Mouse (Mus musculus) intestine, embryonic 16.5 days (tissue): ENCODE measurements around the gene Farsa. TPM values are rescaled to one million over a fixed set of nuclear protein-coding genes. Genes with fewer than 3 reads are reported as not detected.

ENCODE experiments used
- ATAC-seq: fragments of 200-750 bp; cut with Nextera tagmentation; 2 replicates; pipeline ENCODE4 v1.8.0; 2017; ENCODE audit warnings: moderate TSS enrichment, moderate library complexity
- H3K27ac ChIP-seq: fragments of 300-500 bp; sonication (generic); 2 replicates; pipeline ENCODE4 v1.5.1; 2014; ENCODE audit warnings: mild to moderate bottlenecking, low read length
- H3K27me3 ChIP-seq: fragments of 300-500 bp; sonication (generic); replicated peaks from 2 replicates; pipeline ENCODE4 v1.6.1; 2014; ENCODE audit warnings: low read length, control low read depth, mixed read lengths; ENCODE audit not compliant: control insufficient read depth, insufficient read depth
- H3K36me3 ChIP-seq: fragments of 300-500 bp; sonication (generic); 2 replicates; pipeline ENCODE4 v1.6.1; 2014; ENCODE audit warnings: low read length, control low read depth; ENCODE audit not compliant: control insufficient read depth, insufficient read depth
- H3K4me1 ChIP-seq: fragments of 300-500 bp; sonication (generic); 2 replicates; pipeline ENCODE4 v1.6.1; 2014; ENCODE audit warnings: low read length, control low read depth, mixed read lengths; ENCODE audit not compliant: control insufficient read depth, insufficient read depth
- H3K4me2 ChIP-seq: fragments of 300-500 bp; sonication (generic); 2 replicates; pipeline ENCODE4 v1.6.1; 2014; ENCODE audit warnings: low read depth, low read length, control low read depth
- H3K4me3 ChIP-seq: fragments of 300-500 bp; sonication (generic); 2 replicates; pipeline ENCODE4 v1.5.1; 2014; ENCODE audit warnings: mild to moderate bottlenecking, low read length
- H3K9ac ChIP-seq: fragments of 300-500 bp; sonication (generic); 2 replicates; pipeline ENCODE4 v1.6.1; 2014; ENCODE audit warnings: low read depth, low read length
- H3K9me3 ChIP-seq: fragments of 300-500 bp; sonication (generic); 2 replicates; pipeline ENCODE4 v1.6.1; 2016; ENCODE audit warnings: low read length, control low read depth; ENCODE audit not compliant: control insufficient read depth
- WGBS: fragments of 180-500 bp; shearing (Covaris S2); extraction: QIAGEN DNeasy Blood & Tissue Kit; methylation state at CpG from one replicate; pipeline ENCODE4 v1.1.7; 2014; 5-methylcytosine and 5-hydroxymethylcytosine counted together
- polyA plus RNA-seq: library from polyadenylated mRNA; unstranded; fragments of >200 nt; fragmentation: Nextera tagmentation; extraction: Ambion mirVana; gene quantifications from 2 replicates; pipeline ENCODE4 v1.2.1, GENCODE M21; 2015

The Farsa gene
- polyA plus RNA-seq, 1 experiment from 2014 or later = 91.7 TPM

GRCm38 (mm10) chr8:84871376-84872308 is 14.9 kb downstream of the Farsa start, which contains the start of gene Syce2:
TSS of gene Syce2 (plus strand) at chr8:84872111.
- H3K27ac ChIP-seq = peak within 1 kb of the TSS; percentile 59; the same call in 1 of the 2 replicates
- no peaks in the 10 kb centered on the region for H3K9me3 ChIP-seq
- H3K4me3 ChIP-seq = peak within 1 kb of the TSS; percentile 57
- peak within 1 kb of the TSS; percentile 99 for H3K4me2 ChIP-seq
- H3K36me3 ChIP-seq = no peaks in the 10 kb centered on the region; the same call in 1 of the 2 replicates
- 13% methylated on average over 46 of the region's 46 CpGs for WGBS
- peak within 1 kb of the TSS; percentile 69 for H3K9ac ChIP-seq
- peak; percentile 72 for ATAC-seq
- H3K27me3 ChIP-seq = no peaks in the 10 kb centered on the region
- H3K4me1 ChIP-seq = peaks cover 16% of the 10 kb centered on the region

- Histone ChIP-seq H3K4me2 (peak overlapping the region; percentile 99), H3K9ac (peak overlapping the region; percentile 69), H3K27me3 (no peaks in the 10 kb centered on the region), H3K4me3 (peak overlapping the region; percentile 57), H3K9me3 (no peaks in the 10 kb centered on the region), H3K27ac (no peak overlapping the region), H3K4me1 (peaks cover 16% of the 10 kb centered on the region), H3K36me3 (no peaks in the 10 kb centered on the region; the same call in 1 of the 2 replicates)
- WGBS = 2% methylated on average over 54 of the region's 54 CpGs
- ATAC-seq = peak; percentile 67
Observed at GRCm38 (mm10) chr8:84872309-84872965, 15.6 kb downstream of the Farsa start.

- H3K4me2 ChIP-seq = peak overlapping the region; percentile 99
- H3K9ac ChIP-seq = no peak overlapping the region
Observed at GRCm38 (mm10) chr8:84873016-84873415, 16.2 kb downstream of the Farsa start.

GRCm38 (mm10) chr8:84874339-84874738 is 17.6 kb downstream of the Farsa start:
- ATAC-seq = no peak
- Histone ChIP-seq H3K4me2 (no peak overlapping the region), H3K36me3 (no peaks in the 10 kb centered on the region), H3K27ac (no peak overlapping the region), H3K4me3 (no peak overlapping the region), H3K9ac (no peak overlapping the region), H3K4me1 (peaks cover 16% of the 10 kb centered on the region), H3K9me3 (no peaks in the 10 kb centered on the region), H3K27me3 (no peaks in the 10 kb centered on the region)
- 91% methylated on average over 3 of the region's 3 CpGs for WGBS

More at GRCm38 (mm10) chr8:84873016-84873415, 16.2 kb downstream of the Farsa start:
- no peaks in the 10 kb centered on the region for H3K9me3 ChIP-seq
- no peak overlapping the region for H3K27ac ChIP-seq
- H3K4me3 ChIP-seq = peak overlapping the region; percentile 57
- peaks cover 16% of the 10 kb centered on the region for H3K4me1 ChIP-seq
- ATAC-seq = no peak
- H3K27me3 ChIP-seq = no peaks in the 10 kb centered on the region
- WGBS = 75% methylated on average over 4 of the region's 4 CpGs
- H3K36me3 ChIP-seq = no peaks in the 10 kb centered on the region; the same call in 1 of the 2 replicates

GRCm38 (mm10) chr8:84877297-84878035 is 20.7 kb downstream of the Farsa start:
- Histone ChIP-seq H3K4me2 (no peak overlapping the region), H3K4me3 (no peak overlapping the region), H3K27ac (no peak overlapping the region), H3K4me1 (peaks cover 6% of the 10 kb centered on the region), H3K27me3 (no peaks in the 10 kb centered on the region), H3K9me3 (no peaks in the 10 kb centered on the region), H3K36me3 (no peaks in the 10 kb centered on the region), H3K9ac (no peak overlapping the region)
- WGBS = 77% methylated on average over 3 of the region's 3 CpGs
- no peak for ATAC-seq

- H3K9ac ChIP-seq = no peak overlapping the region
- H3K9me3 ChIP-seq = no peaks in the 10 kb centered on the region
- WGBS = 80% methylated on average over 1 of the region's 1 CpGs
- no peaks in the 10 kb centered on the region for H3K4me1 ChIP-seq
- ATAC-seq = no peak
- H3K4me2 ChIP-seq = no peak overlapping the region
- H3K4me3 ChIP-seq = no peak overlapping the region
- no peaks in the 10 kb centered on the region for H3K36me3 ChIP-seq
- H3K27me3 ChIP-seq = no peaks in the 10 kb centered on the region
- H3K27ac ChIP-seq = no peak overlapping the region
Observed at GRCm38 (mm10) chr8:84878915-84879314, 22.1 kb downstream of the Farsa start.

GRCm38 (mm10) chr8:84884728-84885127 is 27.9 kb downstream of the Farsa start:
- no peak overlapping the region for H3K27ac ChIP-seq
- ATAC-seq = no peak
- H3K4me3 ChIP-seq = no peak overlapping the region
- peaks cover 3% of the 10 kb centered on the region; the same call in 1 of the 2 replicates for H3K36me3 ChIP-seq
- no peak overlapping the region for H3K4me2 ChIP-seq
- no peak overlapping the region for H3K9ac ChIP-seq
- H3K9me3 ChIP-seq = no peaks in the 10 kb centered on the region
- no peaks in the 10 kb centered on the region for H3K4me1 ChIP-seq
- WGBS = 87% methylated on average over 4 of the region's 4 CpGs
- no peaks in the 10 kb centered on the region for H3K27me3 ChIP-seq

- Histone ChIP-seq H3K4me3 (no peak overlapping the region), H3K9me3 (no peaks in the 10 kb centered on the region), H3K27ac (no peak overlapping the region), H3K9ac (no peak overlapping the region), H3K4me1 (no peaks in the 10 kb centered on the region), H3K27me3 (no peaks in the 10 kb centered on the region), H3K36me3 (peaks cover 3% of the 10 kb centered on the region; the same call in 1 of the 2 replicates), H3K4me2 (no peak overlapping the region)
- ATAC-seq = no peak
- WGBS = 90% methylated on average over 3 of the region's 3 CpGs
Observed at GRCm38 (mm10) chr8:84888280-84888679, 31.5 kb downstream of the Farsa start.

GRCm38 (mm10) chr8:84889141-84889540 is 32.4 kb downstream of the Farsa start:
- no peak for ATAC-seq
- H3K27me3 ChIP-seq = no peaks in the 10 kb centered on the region
- WGBS = 87% methylated on average over 1 of the region's 1 CpGs

More at GRCm38 (mm10) chr8:84889141-84889540, 32.4 kb downstream of the Farsa start:
- Histone ChIP-seq H3K4me2 (no peak overlapping the region), H3K27ac (no peak overlapping the region), H3K4me1 (no peaks in the 10 kb centered on the region), H3K36me3 (peaks cover 3% of the 10 kb centered on the region; the same call in 1 of the 2 replicates), H3K9me3 (no peaks in the 10 kb centered on the region), H3K4me3 (no peak overlapping the region), H3K9ac (no peak overlapping the region)
